Mouse (Mus musculus): Measurements from ENCODE around the gene Wdpcp. TPM values are rescaled to one million over a fixed set of nuclear protein-coding genes. Genes with fewer than 3 reads are reported as not detected.

Gene Wdpcp
- polyA plus RNA-seq, 1 experiment from 2014 or later = 17.3 TPM

DNA sequence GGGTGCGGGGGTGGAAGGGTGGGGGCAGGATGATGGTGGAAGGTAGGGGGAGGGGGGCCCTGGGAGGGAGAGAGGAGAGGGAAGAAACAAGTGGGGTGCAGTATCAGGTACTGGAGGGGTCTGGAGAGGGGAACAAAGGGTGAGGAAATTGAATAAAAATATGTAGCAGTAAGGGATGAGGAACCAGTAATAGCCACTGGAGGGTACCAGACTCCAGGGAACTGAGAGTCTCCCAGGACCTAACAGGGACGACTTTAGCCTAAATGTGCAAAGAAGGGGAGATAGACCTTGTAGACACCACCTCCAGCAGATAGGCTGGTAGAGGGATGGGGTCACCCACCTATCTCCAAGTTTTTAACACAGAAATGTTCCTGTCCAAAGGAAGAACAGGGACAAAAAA lies 105.0 kb downstream of the Wdpcp start:
- H3K36me3 ChIP-seq = no peaks in the 10 kb centered on the region
- WGBS = 64% methylated on average over 2 of the region's 2 CpGs
- H3K9ac ChIP-seq = no peak overlapping the region
- no peaks in the 10 kb centered on the region for H3K9me3 ChIP-seq (replicated peaks)
- no peak for ATAC-seq (ENCODE audit: insufficient number of reproducible peaks, low FRiP score, low TSS enrichment, low read depth)
- no peak overlapping the region for H3K27ac ChIP-seq (replicated peaks)
- H3K27me3 ChIP-seq = no peaks in the 10 kb centered on the region
- H3K4me1 ChIP-seq = no peaks in the 10 kb centered on the region
- no peak overlapping the region for H3K4me2 ChIP-seq (replicated peaks)
- no peak overlapping the region for H3K4me3 ChIP-seq (replicated peaks)

GRCm38 (mm10) chr11:21688441-21688840 lies 116.4 kb downstream of the Wdpcp start:
- no peak for ATAC-seq (ENCODE audit: insufficient number of reproducible peaks, low FRiP score, low TSS enrichment, low read depth)
- Histone ChIP-seq H3K4me2 (replicated peaks) (no peak overlapping the region), H3K9ac (no peak overlapping the region), H3K27ac (replicated peaks) (no peak overlapping the region), H3K36me3 (no peaks in the 10 kb centered on the region), H3K4me1 (no peaks in the 10 kb centered on the region), H3K27me3 (no peaks in the 10 kb centered on the region), H3K9me3 (replicated peaks) (no peaks in the 10 kb centered on the region), H3K4me3 (replicated peaks) (no peak overlapping the region)
- 63% methylated on average over 6 of the region's 6 CpGs for WGBS

- Histone ChIP-seq H3K4me3 (replicated peaks) (no peak overlapping the region), H3K4me2 (replicated peaks) (no peak overlapping the region), H3K9ac (no peak overlapping the region), H3K36me3 (no peaks in the 10 kb centered on the region), H3K27me3 (no peaks in the 10 kb centered on the region), H3K4me1 (no peaks in the 10 kb centered on the region), H3K9me3 (replicated peaks) (no peaks in the 10 kb centered on the region), H3K27ac (replicated peaks) (no peak overlapping the region)
- ATAC-seq (ENCODE audit: insufficient number of reproducible peaks, low FRiP score, low TSS enrichment, low read depth) = no peak
- 70% methylated on average over 2 of the region's 2 CpGs for WGBS
These were observed 118.7 kb downstream of the Wdpcp start for GRCm38 (mm10) chr11:21690730-21691129.

DNA sequence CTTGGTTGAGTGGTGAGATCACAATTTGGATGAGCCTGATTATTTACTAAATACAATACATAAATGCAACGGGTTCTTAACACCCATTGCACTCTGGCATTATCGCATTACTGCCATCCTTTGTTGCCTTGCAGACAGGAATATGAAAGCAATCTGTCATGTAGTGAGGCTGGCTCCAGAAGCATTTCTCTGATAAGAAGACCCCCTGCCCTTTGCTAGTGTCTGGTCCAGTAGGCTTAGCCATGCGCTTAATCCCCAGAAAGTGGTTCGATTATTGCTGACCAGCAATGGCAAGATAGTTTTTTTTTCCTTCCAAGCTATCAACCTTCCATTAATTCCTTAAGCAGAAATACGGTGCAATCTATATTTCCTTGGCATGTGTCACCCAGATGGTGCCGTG lies 122.1 kb downstream of the Wdpcp start:
- no peak for ATAC-seq (ENCODE audit: insufficient number of reproducible peaks, low FRiP score, low TSS enrichment, low read depth)
- 71% methylated on average over 6 of the region's 6 CpGs for WGBS
- H3K27me3 ChIP-seq = no peaks in the 10 kb centered on the region
- no peak overlapping the region for H3K4me2 ChIP-seq (replicated peaks)
- H3K4me1 ChIP-seq = no peaks in the 10 kb centered on the region
- no peak overlapping the region for H3K4me3 ChIP-seq (replicated peaks)
- no peak overlapping the region for H3K9ac ChIP-seq
- no peak overlapping the region for H3K27ac ChIP-seq (replicated peaks)
- H3K9me3 ChIP-seq (replicated peaks) = no peaks in the 10 kb centered on the region
- H3K36me3 ChIP-seq = no peaks in the 10 kb centered on the region

DNA sequence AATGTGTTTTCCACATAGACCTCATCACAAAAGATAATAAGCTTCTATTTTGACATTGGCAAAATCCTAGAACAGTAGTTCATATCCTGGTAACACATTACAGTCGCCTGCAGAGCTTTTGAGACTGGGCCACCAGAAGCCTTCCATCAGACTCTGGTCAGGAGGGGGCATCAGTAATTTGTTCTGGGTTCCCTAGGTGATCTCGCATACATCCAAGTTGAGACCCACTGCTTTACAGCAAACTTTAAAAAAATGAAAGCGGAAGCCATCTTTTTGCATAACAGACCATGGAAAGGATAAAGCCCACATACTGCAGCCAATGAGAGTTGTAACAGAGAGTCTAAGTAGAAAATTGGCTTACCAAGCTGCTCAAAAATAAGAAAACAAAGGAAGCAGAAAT lies 125.6 kb downstream of the Wdpcp start:
- no peak overlapping the region for H3K4me3 ChIP-seq (replicated peaks)
- H3K27me3 ChIP-seq = no peaks in the 10 kb centered on the region
- H3K4me1 ChIP-seq = no peaks in the 10 kb centered on the region
- no peak overlapping the region for H3K9ac ChIP-seq
- H3K9me3 ChIP-seq (replicated peaks) = no peaks in the 10 kb centered on the region
- H3K27ac ChIP-seq (replicated peaks) = no peak overlapping the region
- 80% methylated on average over 3 of the region's 3 CpGs for WGBS
- no peaks in the 10 kb centered on the region for H3K36me3 ChIP-seq
- no peak for ATAC-seq (ENCODE audit: insufficient number of reproducible peaks, low FRiP score, low TSS enrichment, low read depth)
- H3K4me2 ChIP-seq (replicated peaks) = no peak overlapping the region

DNA sequence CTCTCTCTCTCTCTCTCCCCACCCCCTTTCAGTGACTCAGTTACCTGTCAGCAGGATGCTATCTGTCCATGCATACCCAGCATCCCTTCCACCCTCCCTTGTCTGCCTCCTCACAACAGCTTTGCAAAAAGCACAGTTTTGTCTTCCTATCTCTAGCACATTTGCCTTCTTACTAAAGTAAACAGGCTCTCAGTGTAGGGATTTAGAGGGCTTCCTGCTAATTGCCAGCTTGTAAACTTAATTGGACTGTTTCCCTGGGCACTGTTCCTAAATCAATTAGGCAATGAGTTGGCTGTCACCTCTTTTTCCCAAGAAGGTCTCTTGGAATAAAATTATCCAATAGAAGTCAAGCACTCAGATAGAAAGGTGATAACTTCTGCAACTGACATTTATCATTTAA lies 141.5 kb downstream of the Wdpcp start:
- H3K9ac ChIP-seq = no peak overlapping the region
- no peak overlapping the region for H3K4me3 ChIP-seq (replicated peaks)
- no peaks in the 10 kb centered on the region for H3K4me1 ChIP-seq
- no peak overlapping the region for H3K27ac ChIP-seq (replicated peaks)
- H3K36me3 ChIP-seq = peaks cover 7% of the 10 kb centered on the region
- no peak overlapping the region for H3K4me2 ChIP-seq (replicated peaks)
- H3K27me3 ChIP-seq = no peaks in the 10 kb centered on the region
- no peak for ATAC-seq (ENCODE audit: insufficient number of reproducible peaks, low FRiP score, low TSS enrichment, low read depth)
- H3K9me3 ChIP-seq (replicated peaks) = no peaks in the 10 kb centered on the region

- Histone ChIP-seq H3K9ac (no peak overlapping the region), H3K4me1 (no peaks in the 10 kb centered on the region), H3K27me3 (no peaks in the 10 kb centered on the region), H3K27ac (replicated peaks) (no peak overlapping the region), H3K9me3 (replicated peaks) (no peaks in the 10 kb centered on the region), H3K4me3 (replicated peaks) (no peak overlapping the region), H3K36me3 (peaks cover 7% of the 10 kb centered on the region), H3K4me2 (replicated peaks) (no peak overlapping the region)
- 89% methylated on average over 1 of the region's 1 CpGs for WGBS
- no peak for ATAC-seq (ENCODE audit: insufficient number of reproducible peaks, low FRiP score, low TSS enrichment, low read depth)
These were observed 142.0 kb downstream of the Wdpcp start for GRCm38 (mm10) chr11:21714065-21714464.

GRCm38 (mm10) chr11:21726329-21726728 lies 154.3 kb downstream of the Wdpcp start:
- no peak overlapping the region for H3K9ac ChIP-seq
- no peak overlapping the region for H3K4me3 ChIP-seq (replicated peaks)
- H3K4me2 ChIP-seq (replicated peaks) = no peak overlapping the region
- no peaks in the 10 kb centered on the region for H3K9me3 ChIP-seq (replicated peaks)
- ATAC-seq (ENCODE audit: insufficient number of reproducible peaks, low FRiP score, low TSS enrichment, low read depth) = no peak
- WGBS = 67% methylated on average over 1 of the region's 1 CpGs
- H3K4me1 ChIP-seq = no peaks in the 10 kb centered on the region
- no peaks in the 10 kb centered on the region for H3K27me3 ChIP-seq
- no peak overlapping the region for H3K27ac ChIP-seq (replicated peaks)
- no peaks in the 10 kb centered on the region for H3K36me3 ChIP-seq

DNA sequence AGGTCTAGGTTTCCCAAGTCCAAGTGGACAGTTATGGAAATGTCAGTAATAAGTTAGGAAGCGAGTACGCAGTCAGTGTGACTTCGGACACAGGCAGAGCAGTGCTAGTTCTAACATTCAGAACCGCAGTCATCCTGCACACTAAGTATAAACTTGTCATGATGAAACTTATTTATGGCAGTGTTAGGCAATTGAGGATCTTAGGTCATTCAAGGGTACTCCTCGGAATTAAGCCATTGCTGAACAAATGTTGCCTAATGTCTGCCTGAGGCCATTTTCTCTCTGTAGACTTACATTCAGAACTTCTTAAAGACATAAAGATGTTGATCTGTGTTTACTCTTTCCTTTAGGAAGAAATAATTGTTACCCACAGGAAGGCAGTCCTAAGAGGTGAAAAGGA lies 157.0 kb downstream of the Wdpcp start:
- no peak overlapping the region for H3K4me3 ChIP-seq (replicated peaks)
- no peak for ATAC-seq (ENCODE audit: insufficient number of reproducible peaks, low FRiP score, low TSS enrichment, low read depth)
- no peaks in the 10 kb centered on the region for H3K27me3 ChIP-seq
- H3K9me3 ChIP-seq (replicated peaks) = no peaks in the 10 kb centered on the region
- WGBS = 77% methylated on average over 5 of the region's 5 CpGs
- H3K4me1 ChIP-seq = no peaks in the 10 kb centered on the region
- H3K4me2 ChIP-seq (replicated peaks) = no peak overlapping the region
- H3K36me3 ChIP-seq = no peaks in the 10 kb centered on the region
- H3K9ac ChIP-seq = no peak overlapping the region
- no peak overlapping the region for H3K27ac ChIP-seq (replicated peaks)

DNA sequence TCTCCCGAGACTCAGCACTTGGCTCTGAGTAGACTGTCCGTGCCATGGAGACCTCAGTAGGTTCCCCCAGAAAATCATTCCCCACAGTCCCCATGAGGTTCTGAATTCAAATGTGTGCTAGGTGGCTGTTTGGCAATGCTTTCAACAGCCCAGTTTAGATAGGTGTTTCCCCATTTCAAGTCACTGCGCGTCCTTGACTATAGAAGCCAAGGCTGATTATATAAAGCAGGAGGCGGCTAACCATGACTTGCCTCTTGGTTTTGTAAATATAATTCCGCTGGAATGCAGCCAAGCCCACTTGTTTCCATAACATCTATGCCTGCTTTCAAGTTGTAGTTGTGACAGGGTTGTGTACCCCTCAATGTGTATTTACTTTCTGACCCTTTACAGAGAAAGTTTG lies 157.9 kb downstream of the Wdpcp start:
- no peak overlapping the region for H3K27ac ChIP-seq (replicated peaks)

DNA sequence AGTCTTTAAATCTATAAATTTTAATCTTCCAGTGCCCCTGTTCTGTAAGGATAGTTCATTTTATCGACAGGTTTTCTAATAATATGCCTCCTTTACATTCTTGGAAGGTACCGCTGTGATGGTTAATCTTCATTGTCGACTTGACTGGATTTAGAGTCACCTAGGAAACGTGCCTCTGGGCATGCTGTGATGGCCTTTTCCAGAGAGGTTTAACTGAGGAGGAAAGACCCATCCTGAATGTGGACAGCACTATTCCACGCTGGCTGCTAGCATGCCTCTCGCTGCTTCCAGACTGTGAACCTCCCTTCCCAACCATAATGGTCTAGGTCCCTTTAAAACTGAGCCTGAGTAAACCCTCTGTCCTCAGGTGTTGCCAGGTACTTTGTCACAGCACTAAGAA lies 163.2 kb downstream of the Wdpcp start:
- Histone ChIP-seq H3K36me3 (no peaks in the 10 kb centered on the region), H3K4me2 (replicated peaks) (no peak overlapping the region), H3K27ac (replicated peaks) (no peak overlapping the region), H3K9ac (no peak overlapping the region), H3K9me3 (replicated peaks) (no peaks in the 10 kb centered on the region), H3K4me1 (no peaks in the 10 kb centered on the region), H3K27me3 (no peaks in the 10 kb centered on the region), H3K4me3 (replicated peaks) (no peak overlapping the region)
- WGBS = 47% methylated on average over 6 of the region's 6 CpGs
- ATAC-seq (ENCODE audit: insufficient number of reproducible peaks, low FRiP score, low TSS enrichment, low read depth) = no peak

More for the DNA sequence above, 157.9 kb downstream of the Wdpcp start:
- WGBS = 72% methylated on average over 6 of the region's 6 CpGs
- no peak for ATAC-seq (ENCODE audit: insufficient number of reproducible peaks, low FRiP score, low TSS enrichment, low read depth)
- no peaks in the 10 kb centered on the region for H3K4me1 ChIP-seq
- no peaks in the 10 kb centered on the region for H3K9me3 ChIP-seq (replicated peaks)
- H3K4me2 ChIP-seq (replicated peaks) = no peak overlapping the region
- no peak overlapping the region for H3K9ac ChIP-seq
- no peaks in the 10 kb centered on the region for H3K27me3 ChIP-seq
- H3K4me3 ChIP-seq (replicated peaks) = no peak overlapping the region
- H3K36me3 ChIP-seq = no peaks in the 10 kb centered on the region

GRCm38 (mm10) chr11:21749487-21749886 lies 177.5 kb downstream of the Wdpcp start:
- no peaks in the 10 kb centered on the region for H3K27me3 ChIP-seq
- no peaks in the 10 kb centered on the region for H3K36me3 ChIP-seq
- H3K27ac ChIP-seq (replicated peaks) = no peak overlapping the region
- no peak for ATAC-seq (ENCODE audit: insufficient number of reproducible peaks, low FRiP score, low TSS enrichment, low read depth)
- H3K9me3 ChIP-seq (replicated peaks) = no peaks in the 10 kb centered on the region
- H3K4me3 ChIP-seq (replicated peaks) = no peak overlapping the region
- H3K9ac ChIP-seq = no peak overlapping the region
- H3K4me1 ChIP-seq = no peaks in the 10 kb centered on the region
- no peak overlapping the region for H3K4me2 ChIP-seq (replicated peaks)
- whole genome bisulfite sequencing = 68% methylated on average over 4 of the region's 4 CpGs
